Mouse (Mus musculus): ENCODE data around the gene Srek1. TPM values are rescaled to one million over a fixed set of nuclear protein-coding genes. Genes with fewer than 3 reads are reported as not detected.
A peak's percentile ranks its signal among the peaks of the same experiment; 100 is the strongest.

The Srek1 gene
- polyA plus RNA-seq, 1 experiment from 2014 or later: 91.9 TPM

DNA sequence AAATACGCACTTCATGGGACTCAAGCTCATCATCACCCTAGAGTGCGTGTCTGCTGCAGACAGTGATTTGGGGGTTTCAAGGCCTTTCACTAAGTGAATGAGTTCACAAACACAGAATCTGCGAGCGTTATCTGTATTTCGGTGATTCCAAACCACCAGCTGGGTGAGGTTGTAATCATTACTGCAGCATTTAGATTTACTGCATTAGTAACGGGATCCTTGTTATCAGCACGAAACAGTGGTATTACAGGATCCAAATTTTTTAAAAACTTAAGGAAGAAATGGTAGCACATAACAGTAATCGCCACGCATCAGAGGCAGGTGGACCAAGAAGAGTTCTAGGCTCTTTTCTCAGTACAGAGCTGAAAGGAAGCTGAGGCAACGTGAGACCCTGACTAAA is 12.4 kb downstream of the Srek1 start:
- DNase-seq (ENCODE audit: low spot score, missing footprints) (no peak), ATAC-seq (ENCODE audit: low FRiP score) (no peak)
- Histone ChIP-seq H3K4me3 (ENCODE audit: low read depth, low read length) (no peak overlapping the region), H3K36me3 (ENCODE audit: control insufficient read depth, insufficient read depth, low read length) (peaks cover 13% of the 10 kb centered on the region; the same call in 1 of the 2 replicates), H3K27me3 (ENCODE audit: control insufficient read depth, insufficient read depth, low read length) (no peaks in the 10 kb centered on the region), H3K27ac (ENCODE audit: low read depth, low read length) (no peak overlapping the region), H3K9ac (ENCODE audit: low read length) (no peak overlapping the region), H3K4me2 (no peak overlapping the region), H3K4me1 (ENCODE audit: control insufficient read depth, insufficient read depth, low read length) (no peaks in the 10 kb centered on the region), H3K9me3 (ENCODE audit: control insufficient read depth, low read length) (no peaks in the 10 kb centered on the region)
- WGBS: 94% methylated on average over 10 of the region's 10 CpGs

DNA sequence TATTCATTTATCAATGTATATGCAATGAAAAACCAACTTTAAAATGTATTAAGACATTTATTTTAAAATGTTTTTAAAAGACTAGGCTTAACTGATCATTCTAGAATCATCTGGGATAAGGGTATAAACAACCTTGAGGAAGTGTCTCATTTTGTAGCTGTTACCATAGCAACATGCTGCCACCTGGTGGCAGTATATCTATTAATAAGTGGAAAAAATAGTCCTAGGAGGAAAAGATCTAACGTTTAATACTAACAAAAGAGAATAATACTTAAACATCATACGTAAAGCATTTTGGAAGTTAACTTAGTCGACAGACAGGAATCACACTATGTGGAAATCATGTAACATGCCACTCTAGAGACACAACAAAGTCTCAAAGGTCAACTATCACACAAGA is 23.0 kb downstream of the Srek1 start:
- peak; percentile 93 for DNase-seq (ENCODE audit: low spot score, missing footprints)
- Histone ChIP-seq H3K9me3 (ENCODE audit: control insufficient read depth, low read length) (no peaks in the 10 kb centered on the region), H3K4me3 (ENCODE audit: low read depth, low read length) (no peak overlapping the region), H3K36me3 (ENCODE audit: control insufficient read depth, insufficient read depth, low read length) (peaks cover 14% of the 10 kb centered on the region; the same call in 1 of the 2 replicates), H3K27ac (ENCODE audit: low read depth, low read length) (no peak overlapping the region), H3K4me2 (no peak overlapping the region), H3K27me3 (ENCODE audit: control insufficient read depth, insufficient read depth, low read length) (no peaks in the 10 kb centered on the region), H3K4me1 (ENCODE audit: control insufficient read depth, insufficient read depth, low read length) (no peaks in the 10 kb centered on the region), H3K9ac (ENCODE audit: low read length) (no peak overlapping the region)
- WGBS: 79% methylated on average over 3 of the region's 3 CpGs
- no peak for ATAC-seq (ENCODE audit: low FRiP score)

DNA sequence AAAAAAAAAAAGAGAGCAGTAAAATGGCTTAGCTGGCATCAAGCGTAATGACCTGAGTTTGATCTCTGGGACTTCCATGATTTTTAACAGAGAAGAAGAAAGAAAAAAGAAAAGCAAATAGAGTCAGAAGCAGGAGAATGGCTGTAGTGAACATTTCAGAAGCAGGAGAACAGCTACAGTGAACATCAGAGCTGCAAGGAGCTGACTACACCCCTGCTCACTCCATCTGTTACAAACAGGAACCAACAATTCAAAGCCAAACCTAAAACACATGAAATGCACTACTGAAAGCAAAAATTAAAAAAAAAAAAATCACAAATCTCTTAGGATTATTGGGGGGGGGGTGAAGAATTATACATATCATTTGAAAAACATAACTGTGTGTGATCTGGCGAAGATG is 28.7 kb downstream of the Srek1 start:
- Histone ChIP-seq H3K9ac (ENCODE audit: low read length) (no peak overlapping the region), H3K4me2 (no peak overlapping the region), H3K4me1 (ENCODE audit: control insufficient read depth, insufficient read depth, low read length) (no peaks in the 10 kb centered on the region), H3K27ac (ENCODE audit: low read depth, low read length) (no peak overlapping the region), H3K27me3 (ENCODE audit: control insufficient read depth, insufficient read depth, low read length) (no peaks in the 10 kb centered on the region), H3K4me3 (ENCODE audit: low read depth, low read length) (no peak overlapping the region), H3K9me3 (ENCODE audit: control insufficient read depth, low read length) (no peaks in the 10 kb centered on the region), H3K36me3 (ENCODE audit: control insufficient read depth, insufficient read depth, low read length) (peaks cover 19% of the 10 kb centered on the region)
- no peak for DNase-seq (ENCODE audit: low spot score, missing footprints)
- ATAC-seq (ENCODE audit: low FRiP score): no peak
- WGBS: 95% methylated on average over 2 of the region's 2 CpGs

DNA sequence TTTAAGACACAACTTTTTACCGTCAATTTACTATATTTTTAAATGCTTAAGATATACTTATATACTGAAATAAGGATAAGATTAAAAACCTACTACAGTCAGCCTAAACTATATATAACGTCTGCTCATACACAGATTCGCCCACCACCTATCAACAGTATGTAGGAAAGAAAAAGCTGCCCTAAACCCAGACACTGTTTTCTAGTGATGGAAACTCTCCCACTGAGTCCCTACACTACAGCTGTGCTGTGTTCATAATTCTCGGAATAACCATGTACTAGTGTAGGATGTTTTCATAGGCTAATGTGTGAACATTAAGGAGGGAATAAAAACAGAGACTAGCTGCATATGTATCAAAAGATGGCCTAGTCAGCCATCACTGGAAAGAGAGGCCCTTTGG is 29.2 kb downstream of the Srek1 start:
- Histone ChIP-seq H3K36me3 (ENCODE audit: control insufficient read depth, insufficient read depth, low read length) (peaks cover 16% of the 10 kb centered on the region), H3K9ac (ENCODE audit: low read length) (no peak overlapping the region), H3K4me3 (ENCODE audit: low read depth, low read length) (no peak overlapping the region), H3K4me1 (ENCODE audit: control insufficient read depth, insufficient read depth, low read length) (no peaks in the 10 kb centered on the region), H3K27ac (ENCODE audit: low read depth, low read length) (no peak overlapping the region), H3K4me2 (no peak overlapping the region), H3K9me3 (ENCODE audit: control insufficient read depth, low read length) (no peaks in the 10 kb centered on the region), H3K27me3 (ENCODE audit: control insufficient read depth, insufficient read depth, low read length) (no peaks in the 10 kb centered on the region)
- 93% methylated on average over 4 of the region's 4 CpGs for WGBS
- DNase-seq (ENCODE audit: low spot score, missing footprints) (no peak), ATAC-seq (ENCODE audit: low FRiP score) (no peak)

DNA sequence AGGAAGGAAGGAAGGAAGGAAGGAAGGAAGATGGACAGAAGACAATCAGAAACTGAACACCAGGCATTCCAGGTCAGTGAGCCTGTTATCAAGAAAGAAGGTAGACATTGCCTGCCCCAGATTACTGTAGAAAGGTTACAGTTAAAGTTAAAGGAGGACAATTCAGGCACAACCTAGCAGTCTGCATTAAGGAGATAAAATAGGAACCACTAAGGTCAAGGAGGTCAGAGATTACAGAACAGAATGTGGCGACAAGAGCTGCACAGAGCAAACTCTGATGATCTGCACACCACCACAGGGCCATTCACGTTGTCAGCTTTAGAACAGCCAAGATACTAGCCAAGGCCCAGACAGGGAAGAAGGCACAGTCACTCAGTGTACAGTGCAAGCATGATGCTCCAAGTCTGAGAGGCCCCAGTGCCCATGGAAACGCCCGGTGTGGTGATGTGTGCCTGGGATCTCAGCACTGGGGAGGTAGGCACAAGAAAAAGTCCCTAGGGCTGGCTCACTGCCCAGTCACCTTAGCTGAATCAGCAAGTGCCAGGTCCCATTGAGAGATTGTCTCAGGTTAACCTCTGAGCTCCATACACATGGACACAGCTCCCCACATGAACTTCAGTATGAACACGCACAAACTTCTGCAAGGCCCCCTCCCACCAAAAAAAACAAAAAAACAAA is 38.9 kb downstream of the Srek1 start:
- H3K4me2 ChIP-seq: no peak overlapping the region
- H3K27ac ChIP-seq (ENCODE audit: low read depth, low read length): no peak overlapping the region
- ATAC-seq (ENCODE audit: low FRiP score) (no peak), DNase-seq (ENCODE audit: low spot score, missing footprints) (no peak)
- no peaks in the 10 kb centered on the region for H3K9me3 ChIP-seq (ENCODE audit: control insufficient read depth, low read length)
- no peak overlapping the region for H3K9ac ChIP-seq (ENCODE audit: low read length)
- H3K27me3 ChIP-seq (ENCODE audit: control insufficient read depth, insufficient read depth, low read length): no peaks in the 10 kb centered on the region
- WGBS: 91% methylated on average over 5 of the region's 5 CpGs
- no peak overlapping the region for H3K4me3 ChIP-seq (ENCODE audit: low read depth, low read length)
- H3K36me3 ChIP-seq (ENCODE audit: control insufficient read depth, insufficient read depth, low read length): no peaks in the 10 kb centered on the region; the same call in 1 of the 2 replicates
- H3K4me1 ChIP-seq (ENCODE audit: control insufficient read depth, insufficient read depth, low read length): no peaks in the 10 kb centered on the region

DNA sequence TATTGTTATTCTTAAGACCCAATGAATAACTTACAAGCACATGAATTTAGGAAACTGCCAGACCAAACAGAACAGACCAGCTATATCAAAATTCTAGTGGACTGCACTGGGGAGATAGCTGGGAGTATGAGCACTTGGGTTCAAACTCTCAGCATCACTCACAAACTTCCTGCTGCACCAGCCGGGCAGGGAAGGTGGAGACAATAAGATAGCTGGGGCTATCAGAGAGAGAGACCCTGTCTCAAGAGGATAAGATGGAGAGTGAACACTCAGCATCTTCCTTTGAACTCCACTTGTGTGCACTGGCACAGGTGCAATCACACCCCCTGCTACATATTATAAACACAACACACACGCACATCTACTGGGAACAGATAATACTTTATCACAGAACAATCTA is 47.5 kb downstream of the Srek1 start:
- WGBS: 90% methylated on average over 2 of the region's 2 CpGs
- Histone ChIP-seq H3K4me3 (ENCODE audit: low read depth, low read length) (no peak overlapping the region), H3K9me3 (ENCODE audit: control insufficient read depth, low read length) (0 out of 2 replicates have a peak, but pooled peaks cover 2% of the 10 kb centered on the region), H3K4me1 (ENCODE audit: control insufficient read depth, insufficient read depth, low read length) (no peaks in the 10 kb centered on the region), H3K9ac (ENCODE audit: low read length) (no peak overlapping the region), H3K36me3 (ENCODE audit: control insufficient read depth, insufficient read depth, low read length) (no peaks in the 10 kb centered on the region), H3K27ac (ENCODE audit: low read depth, low read length) (no peak overlapping the region), H3K4me2 (no peak overlapping the region), H3K27me3 (ENCODE audit: control insufficient read depth, insufficient read depth, low read length) (no peaks in the 10 kb centered on the region)
- DNase-seq (ENCODE audit: low spot score, missing footprints) (no peak), ATAC-seq (ENCODE audit: low FRiP score) (no peak)

DNA sequence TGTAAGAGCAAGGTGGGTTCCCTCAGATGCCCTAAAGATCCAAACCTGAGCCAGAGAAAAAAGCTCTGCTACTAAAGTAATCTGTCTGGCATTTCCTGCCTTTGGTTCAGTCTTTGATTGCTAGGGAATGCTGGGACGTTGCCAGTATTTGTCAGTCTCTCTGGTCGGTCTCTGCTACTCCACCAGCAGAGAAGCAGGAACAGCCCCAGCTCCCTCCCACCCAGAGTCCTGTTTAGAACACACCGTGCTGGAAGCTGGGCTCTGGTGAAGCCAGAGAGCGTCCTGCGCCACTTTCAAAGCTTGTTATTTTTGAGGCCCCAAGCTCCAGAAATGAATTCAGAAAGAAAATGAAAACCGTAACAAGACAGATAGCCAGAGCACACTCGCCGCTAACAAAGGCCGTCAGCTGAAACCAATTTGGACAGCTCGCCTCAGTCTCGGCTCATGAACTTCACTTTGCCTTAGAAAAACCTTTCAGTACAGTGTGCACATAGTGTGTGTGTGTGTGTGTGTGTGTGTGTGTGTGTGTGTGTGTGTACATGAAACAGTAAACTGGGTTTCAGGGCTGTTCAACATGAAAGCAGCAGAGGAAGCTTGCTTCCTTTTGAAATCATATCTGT is 62.9 kb downstream of the Srek1 start:
- DNase-seq (ENCODE audit: low spot score, missing footprints) (no peak), ATAC-seq (ENCODE audit: low FRiP score) (no peak)
- H3K27me3 ChIP-seq (ENCODE audit: control insufficient read depth, insufficient read depth, low read length): no peaks in the 10 kb centered on the region
- H3K9me3 ChIP-seq (ENCODE audit: control insufficient read depth, low read length): no peaks in the 10 kb centered on the region
- H3K4me1 ChIP-seq (ENCODE audit: control insufficient read depth, insufficient read depth, low read length): no peaks in the 10 kb centered on the region
- H3K36me3 ChIP-seq (ENCODE audit: control insufficient read depth, insufficient read depth, low read length): no peaks in the 10 kb centered on the region
- WGBS: 79% methylated on average over 11 of the region's 11 CpGs
- H3K27ac ChIP-seq (ENCODE audit: low read depth, low read length): no peak overlapping the region
- no peak overlapping the region for H3K4me2 ChIP-seq
- no peak overlapping the region for H3K9ac ChIP-seq (ENCODE audit: low read length)
- no peak overlapping the region for H3K4me3 ChIP-seq (ENCODE audit: low read depth, low read length)

DNA sequence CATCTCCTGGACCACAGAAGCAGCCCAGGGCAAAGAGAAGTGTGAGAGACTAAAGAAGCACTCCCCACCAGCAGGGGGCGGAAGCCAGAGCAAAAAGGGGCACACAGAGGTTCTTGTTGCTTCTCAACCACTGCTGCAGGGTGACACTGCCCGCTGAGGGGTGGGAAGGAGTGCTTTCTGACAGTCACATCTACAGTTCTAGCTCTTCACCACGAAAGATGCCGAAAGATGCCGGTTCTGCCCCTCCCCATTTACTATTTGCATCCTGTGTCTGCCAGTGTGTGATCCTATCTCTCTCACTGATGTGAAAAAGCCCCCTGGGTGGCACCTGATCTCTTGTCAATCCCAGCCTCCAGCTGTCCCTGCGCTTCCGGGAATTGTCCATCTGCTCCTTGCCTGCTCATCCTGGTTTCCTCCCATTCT is 64.0 kb downstream of the Srek1 start:
- no peak overlapping the region for H3K27ac ChIP-seq (ENCODE audit: low read depth, low read length)
- no peak overlapping the region for H3K9ac ChIP-seq (ENCODE audit: low read length)
- H3K36me3 ChIP-seq (ENCODE audit: control insufficient read depth, insufficient read depth, low read length): no peaks in the 10 kb centered on the region
- no peaks in the 10 kb centered on the region for H3K4me1 ChIP-seq (ENCODE audit: control insufficient read depth, insufficient read depth, low read length)
- H3K9me3 ChIP-seq (ENCODE audit: control insufficient read depth, low read length): no peaks in the 10 kb centered on the region
- no peak overlapping the region for H3K4me3 ChIP-seq (ENCODE audit: low read depth, low read length)
- WGBS: 53% methylated on average over 7 of the region's 7 CpGs
- ATAC-seq (ENCODE audit: low FRiP score) (0 out of 2 replicates have a peak, but pooled peaks have one; percentile 30), DNase-seq (ENCODE audit: low spot score, missing footprints) (no peak)
- H3K4me2 ChIP-seq: no peak overlapping the region
- H3K27me3 ChIP-seq (ENCODE audit: control insufficient read depth, insufficient read depth, low read length): no peaks in the 10 kb centered on the region

DNA sequence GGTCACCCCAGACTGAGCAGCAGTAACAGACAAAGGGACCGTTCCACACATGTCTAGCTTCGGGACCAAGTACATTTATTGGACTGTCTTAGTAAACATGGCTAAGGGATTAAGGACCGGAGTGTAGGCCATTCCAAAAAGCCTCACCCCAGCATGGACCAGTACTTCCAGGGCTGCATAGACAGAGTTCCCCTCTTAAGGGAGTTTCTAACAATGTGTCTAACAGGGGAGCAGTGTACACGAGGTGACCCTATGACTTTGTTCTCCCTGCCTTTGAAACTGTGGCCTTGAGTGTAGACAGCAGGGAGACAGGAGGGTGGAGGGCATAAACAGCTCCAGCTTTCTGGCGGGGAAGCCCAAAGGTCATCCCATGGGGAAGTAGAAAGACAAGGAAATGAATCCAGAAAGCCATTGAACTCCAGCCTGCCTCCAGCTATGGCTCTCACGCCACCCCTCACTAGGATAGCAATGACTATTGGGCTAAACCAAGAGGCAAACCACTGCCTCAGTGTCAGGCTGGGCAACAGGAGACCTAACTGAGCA is 68.9 kb downstream of the Srek1 start:
- 82% methylated on average over 6 of the region's 6 CpGs for WGBS
- Histone ChIP-seq H3K9ac (ENCODE audit: low read length) (no peak overlapping the region), H3K27ac (ENCODE audit: low read depth, low read length) (no peak overlapping the region), H3K4me2 (no peak overlapping the region), H3K9me3 (ENCODE audit: control insufficient read depth, low read length) (no peaks in the 10 kb centered on the region), H3K27me3 (ENCODE audit: control insufficient read depth, insufficient read depth, low read length) (no peaks in the 10 kb centered on the region), H3K4me1 (ENCODE audit: control insufficient read depth, insufficient read depth, low read length) (no peaks in the 10 kb centered on the region), H3K36me3 (ENCODE audit: control insufficient read depth, insufficient read depth, low read length) (no peaks in the 10 kb centered on the region), H3K4me3 (ENCODE audit: low read depth, low read length) (no peak overlapping the region)
- ATAC-seq (ENCODE audit: low FRiP score): no peak
- DNase-seq (ENCODE audit: low spot score, missing footprints): no peak
